Mouse (Mus musculus) left cerebral cortex, adult 6 months (tissue): ENCODE data around the gene Pgr15l. TPM values are rescaled to one million over a fixed set of nuclear protein-coding genes. Genes with fewer than 3 reads are reported as not detected.

Experiments used
- long read RNA-seq, 2 experiments: library from polyadenylated mRNA; unstranded; transcript quantifications; one replicate each; pipeline ENCODE4 v2.0.0; 2019 to 2020
- polyA plus RNA-seq: library from polyadenylated mRNA; unstranded; fragments of <200 nt; fragmentation: Nextera tagmentation; gene quantifications from 2 replicates; pipeline ENCODE4 v1.2.3, GENCODE M21; 2021

Gene Pgr15l
- 0.04 and 0.06 TPM in 2 replicates for polyA plus RNA-seq
- long read RNA-seq, experiment 1 = 0 reads
- long read RNA-seq, experiment 2 = 0 reads

GRCm38 (mm10) chrX:97072369-97072768 lies at the start of gene Pgr15l:
Gene Pgr15l (plus strand): TSS chrX:97072596.

